Mouse (Mus musculus) layer of hippocampus, postnatal 10 days (tissue): Measurements from ENCODE around the gene Cntn1. TPM values are rescaled to one million over a fixed set of nuclear protein-coding genes. Genes with fewer than 3 reads are reported as not detected.

Experiments
- DNase-seq, 2 experiments: peaks; one replicate each; pipeline ENCODE4 v3.0.0; 2021; ENCODE audit warnings: low spot score in 2 of 2
- long read RNA-seq: library from polyadenylated mRNA; stranded (forward); transcript quantifications from one replicate; pipeline ENCODE4 v2.0.0, GENCODE M21; 2023
- total RNA-seq, 2 experiments: library from RNA; stranded (reverse); gene quantifications; 2 replicates each; pipeline ENCODE4 v1.2.3; 2021

Gene Cntn1
- total RNA-seq = 100 to 1,000 TPM; 470 to 480 TPM
- long read RNA-seq, full-length matches to known transcripts = 76 of 123 reads
- long read RNA-seq, partial matches to known transcripts = 34 of 123 reads
- long read RNA-seq, other reads (novel, unspliced or antisense) = 13 of 123 reads

GRCm38 (mm10) chr15:92050996-92051352 is at the start of gene Cntn1:
Cntn1 (plus strand) TSS chr15:92051165.
- peak; percentile 84 to 89 for DNase-seq

DNA sequence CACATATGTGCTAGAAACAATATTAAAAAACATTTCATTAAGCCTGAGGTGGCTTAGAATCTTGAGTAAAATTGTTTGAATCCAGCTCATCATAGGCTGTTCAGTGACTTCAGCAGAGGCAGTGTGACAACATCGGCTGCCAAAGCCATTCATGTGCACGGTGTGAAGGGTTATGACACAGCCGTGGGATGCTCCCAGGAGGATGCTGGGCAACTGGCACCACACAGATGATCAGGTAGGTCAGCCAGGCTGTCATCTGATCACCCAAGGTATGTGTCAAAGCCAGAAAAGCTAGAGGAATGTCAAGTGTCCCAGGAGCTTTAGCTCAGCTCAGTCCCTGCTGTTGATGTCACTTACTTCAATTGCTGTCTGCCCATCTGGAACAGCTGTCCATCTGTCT is 49.5 kb upstream of the Cntn1 start:
- no peak for DNase-seq

GRCm38 (mm10) chr15:92012165-92013083 is 38.5 kb upstream of the Cntn1 start:
- no peak for DNase-seq

GRCm38 (mm10) chr15:92034111-92034510 is 16.9 kb upstream of the Cntn1 start:
- DNase-seq = no peak

GRCm38 (mm10) chr15:92042538-92042937 is 8.4 kb upstream of the Cntn1 start:
- DNase-seq = no peak

- DNase-seq = no peak
Observed at GRCm38 (mm10) chr15:92046042-92046441, 4.9 kb upstream of the Cntn1 start.

DNA sequence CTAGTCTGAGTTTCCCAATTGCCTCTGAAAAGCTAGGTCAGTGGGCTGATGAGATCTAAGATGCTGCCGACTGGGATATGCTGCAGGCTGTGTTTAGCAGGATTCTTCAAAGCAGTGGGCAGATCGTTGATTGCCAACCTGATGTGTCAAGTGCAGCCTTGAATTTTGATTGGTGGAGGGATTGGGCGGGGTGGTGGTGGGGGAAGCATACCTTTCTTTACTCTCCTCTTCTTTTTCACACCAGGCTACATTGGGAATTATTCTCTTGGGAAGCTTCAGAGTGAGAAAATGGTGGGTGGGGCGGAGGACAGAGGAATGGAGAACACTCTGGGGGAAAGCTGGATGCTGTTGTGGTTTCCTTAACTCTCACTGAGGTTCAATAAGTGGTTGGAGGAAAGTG is 2.9 kb upstream of the Cntn1 start:
- no peak for DNase-seq

DNA sequence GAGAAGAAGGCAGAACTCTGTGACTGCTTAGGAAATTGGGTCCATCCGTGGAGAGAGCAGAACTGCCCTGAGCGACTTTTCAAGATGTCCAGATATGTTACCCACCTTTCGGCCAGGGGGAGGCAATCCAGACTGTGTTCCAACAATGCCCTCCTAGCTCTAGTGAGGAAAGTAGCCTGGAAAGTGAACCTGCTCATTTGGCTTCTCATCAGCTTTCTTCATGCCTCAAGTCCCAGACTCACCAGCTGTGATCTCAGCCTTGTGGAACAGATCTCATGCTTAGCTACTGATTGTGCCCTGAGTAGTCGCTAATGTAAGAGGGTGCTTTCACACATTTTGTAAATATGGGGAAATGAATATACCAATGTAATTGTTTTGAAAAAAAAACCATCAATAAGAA is 2.4 kb upstream of the Cntn1 start:
- no peak for DNase-seq

GRCm38 (mm10) chr15:92051353-92052132 is 578 bp downstream of the Cntn1 start:
- DNase-seq = peak; percentile 61 to 70

DNA sequence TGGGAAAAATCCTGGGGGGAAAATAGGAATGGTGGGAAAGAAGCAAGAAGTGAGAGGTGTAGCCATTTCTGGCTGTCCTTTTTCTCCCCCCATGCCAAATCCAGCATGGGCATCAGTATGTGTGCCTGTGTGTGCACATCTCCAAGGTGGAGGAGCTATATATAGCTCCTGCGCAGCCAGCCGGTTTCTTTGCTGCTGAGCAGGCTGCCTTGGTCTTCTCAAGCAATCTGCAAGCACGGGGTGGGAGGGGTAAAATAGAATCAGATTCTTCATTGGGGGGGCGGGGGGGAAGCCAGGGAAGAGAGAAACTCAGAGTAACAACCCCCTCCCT is 1.1 kb downstream of the Cntn1 start:
- no peak for DNase-seq

DNA sequence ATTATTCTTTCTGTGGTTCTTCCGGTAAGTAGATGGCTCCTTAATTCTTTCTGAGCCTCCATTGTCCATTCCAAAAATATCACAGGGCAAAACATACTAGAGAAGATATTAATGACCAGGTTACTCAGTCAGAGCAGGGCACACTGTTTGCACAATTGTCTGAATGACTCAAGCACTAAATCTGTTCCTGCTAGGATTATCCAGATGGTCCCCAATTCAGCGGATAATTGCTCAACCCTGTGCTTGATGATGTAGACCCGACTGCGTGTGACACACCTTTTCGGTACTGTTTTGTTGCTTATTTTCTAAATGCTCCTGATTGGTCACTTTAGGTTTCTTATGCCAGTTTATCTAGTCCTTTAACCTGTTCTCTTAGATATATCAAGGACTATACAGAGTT is 6.6 kb downstream of the Cntn1 start:
- no peak for DNase-seq

DNA sequence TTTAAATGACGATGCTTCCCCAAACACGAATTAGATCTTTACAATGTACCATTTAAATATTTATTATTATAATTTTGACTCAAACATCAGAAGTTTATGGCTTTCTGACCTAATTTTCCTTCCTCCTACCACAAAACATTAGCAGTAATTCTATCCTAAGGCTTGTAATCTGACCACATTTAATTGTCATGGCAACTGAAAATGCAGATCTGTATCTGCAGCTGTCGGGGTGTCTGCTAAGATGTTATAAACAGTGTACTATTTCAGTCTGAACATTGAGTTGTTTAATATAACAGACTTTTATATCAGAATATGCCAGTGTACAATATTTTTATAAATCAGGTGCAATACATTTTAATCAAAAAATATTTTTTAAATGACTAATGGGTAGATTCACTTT is 10.0 kb downstream of the Cntn1 start:
- DNase-seq = no peak

DNA sequence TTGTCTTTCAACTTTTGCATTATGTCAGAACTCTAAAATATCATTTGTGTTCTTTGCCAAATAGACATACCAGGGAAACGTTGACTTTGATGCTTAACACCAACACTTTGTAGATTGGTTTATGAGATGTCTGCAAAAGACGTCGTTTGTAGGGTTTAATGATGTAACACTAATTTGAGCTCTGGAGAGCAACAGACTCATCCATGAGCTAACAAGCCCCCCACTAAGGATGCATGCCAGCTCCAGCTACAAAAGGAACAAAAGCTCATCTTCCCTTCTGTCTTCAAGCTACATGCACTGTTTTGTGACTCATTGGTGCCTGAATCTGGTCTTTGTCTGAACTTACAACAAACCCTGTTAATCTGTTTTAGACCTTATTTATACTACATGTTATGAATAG is 28.5 kb downstream of the Cntn1 start:
- DNase-seq = no peak

DNA sequence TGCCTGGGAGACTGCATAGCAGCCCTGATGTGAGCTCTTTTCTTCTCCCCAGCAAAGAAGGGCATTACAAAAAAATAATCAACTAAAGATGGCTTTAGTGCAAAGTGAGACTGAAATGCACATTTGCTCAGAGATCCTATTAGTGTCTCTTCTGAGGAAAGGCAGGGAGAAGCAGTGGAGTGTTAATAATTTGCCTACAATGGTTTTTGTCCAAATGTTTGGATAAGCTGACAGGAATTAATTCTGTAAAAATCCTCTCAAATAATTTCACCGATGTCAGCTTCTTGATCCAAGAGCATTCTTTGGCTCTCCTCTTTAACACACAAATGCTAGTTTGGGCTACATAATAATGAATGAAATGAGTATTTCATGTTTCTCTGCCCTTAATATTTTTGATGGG is 34.9 kb downstream of the Cntn1 start:
- DNase-seq = no peak

DNA sequence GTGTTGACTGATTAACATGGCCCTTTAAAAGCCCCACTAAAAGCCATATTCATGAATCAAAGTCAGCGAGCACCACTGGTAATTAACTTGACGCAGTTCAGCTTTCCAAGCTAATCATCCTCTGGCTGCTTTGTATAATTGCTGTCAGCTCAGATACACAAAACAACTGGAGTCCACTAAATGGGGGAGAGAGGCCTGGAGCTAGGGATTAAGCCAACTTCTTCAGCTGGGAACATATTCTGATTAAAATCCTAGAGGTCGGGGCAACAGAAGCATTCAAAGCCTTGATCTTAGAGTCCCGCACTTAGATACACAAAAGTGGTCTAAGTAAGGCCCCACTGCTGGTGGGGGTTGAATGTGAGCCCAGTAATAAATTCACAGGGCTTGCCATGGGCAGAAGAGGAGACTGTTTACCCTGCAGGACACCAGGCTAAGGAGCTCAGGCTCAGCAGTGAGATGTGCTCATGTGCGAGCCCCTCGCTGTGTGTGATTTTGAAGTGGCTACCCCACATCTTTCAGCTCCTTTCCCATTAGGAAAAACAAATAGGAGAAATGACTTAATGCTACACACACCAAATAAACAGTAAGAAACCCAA is 36.8 kb downstream of the Cntn1 start:
- no peak for DNase-seq

- no peak for DNase-seq
Observed at GRCm38 (mm10) chr15:92090787-92091186, 39.8 kb downstream of the Cntn1 start.

- DNase-seq = no peak
Observed at GRCm38 (mm10) chr15:92092041-92092440, 41.1 kb downstream of the Cntn1 start.

- DNase-seq = no peak
Observed at GRCm38 (mm10) chr15:92099410-92100174, 48.6 kb downstream of the Cntn1 start.

GRCm38 (mm10) chr15:92101956-92102355 is 51.0 kb downstream of the Cntn1 start:
- no peak for DNase-seq

DNA sequence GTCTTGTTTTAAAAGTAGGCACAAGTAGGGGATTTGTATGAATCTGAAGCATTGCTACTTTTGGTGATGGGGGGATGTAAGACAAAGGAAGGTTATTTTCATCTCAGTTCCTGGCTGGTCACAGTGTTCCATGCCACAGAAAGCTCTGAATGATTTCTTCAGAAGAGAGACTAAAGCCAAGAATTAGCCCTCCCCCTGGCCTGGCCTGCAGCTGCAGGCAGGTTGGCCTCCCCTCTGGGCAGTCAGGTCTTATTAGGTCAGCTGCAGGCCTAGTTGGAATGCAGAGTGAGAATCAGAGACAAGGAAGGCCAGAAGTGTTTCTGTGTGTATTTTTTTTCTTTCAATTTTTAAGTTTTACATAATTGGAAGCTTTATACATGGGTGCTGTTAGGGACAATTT is 61.5 kb downstream of the Cntn1 start:
- DNase-seq = no peak

GRCm38 (mm10) chr15:92132936-92133335 is 82.0 kb downstream of the Cntn1 start:
- DNase-seq = no peak
